Mouse (Mus musculus) ES-Bruce4 (cell line): ENCODE results near the gene Mosmo. TPM values are rescaled to one million over a fixed set of nuclear protein-coding genes. Genes with fewer than 3 reads are reported as not detected.

Experiments used
- H3K27ac ChIP-seq: 2 replicates; pipeline ENCODE4 v1.5.1; 2012; ENCODE audit warnings: low read length, inconsistent platforms; ENCODE audit not compliant: insufficient read depth
- H3K27me3 ChIP-seq: 2 replicates; pipeline ENCODE4 v1.6.1; 2012; ENCODE audit warnings: mild to moderate bottlenecking, low read length, inconsistent platforms; ENCODE audit not compliant: control insufficient read depth, poor library complexity, insufficient read depth, severe bottlenecking
- H3K36me3 ChIP-seq: 2 replicates; pipeline ENCODE4 v1.6.1; 2012; ENCODE audit warnings: inconsistent platforms, mild to moderate bottlenecking, low read length, moderate library complexity; ENCODE audit not compliant: control insufficient read depth, poor library complexity, insufficient read depth, severe bottlenecking
- H3K4me1 ChIP-seq: one replicate; pipeline ENCODE4 v1.8.1; 2011; ENCODE audit warnings: low read length; ENCODE audit not compliant: control insufficient read depth, insufficient read depth
- H3K4me3 ChIP-seq: 2 replicates; pipeline ENCODE4 v1.5.1; 2011; ENCODE audit warnings: low read depth, mild to moderate bottlenecking, low read length
- H3K9ac ChIP-seq: 2 replicates; pipeline ENCODE4 v1.6.1; 2012; ENCODE audit warnings: low read depth, mild to moderate bottlenecking, inconsistent platforms; ENCODE audit not compliant: poor library complexity, severe bottlenecking
- H3K9me3 ChIP-seq: replicated peaks from 2 replicates; pipeline ENCODE4 v1.6.1; 2012; ENCODE audit warnings: mild to moderate bottlenecking, low read length, inconsistent platforms; ENCODE audit not compliant: control insufficient read depth, poor library complexity, insufficient read depth, severe bottlenecking
- CTCF ChIP-seq: IDR thresholded peaks from one replicate; pipeline ENCODE4 v1.8.1; 2011; ENCODE audit warnings: low read depth, low read length
- EP300 ChIP-seq: IDR thresholded peaks from 2 replicates; pipeline ENCODE4 v1.6.1; 2011; ENCODE audit warnings: low read depth, low read length; ENCODE audit not compliant: insufficient read depth
- POLR2A ChIP-seq: IDR thresholded peaks from one replicate; pipeline ENCODE4 v1.8.1; 2011; ENCODE audit warnings: low read length; ENCODE audit not compliant: insufficient read depth
- polyA plus RNA-seq: library from polyadenylated mRNA; stranded (reverse); fragments of >200 nt; gene quantifications from 2 replicates; pipeline ENCODE4 v1.2.4, GENCODE M21; 2011; ENCODE audit warnings: low read depth; ENCODE audit not compliant: missing spikeins, insufficient read depth, insufficient read length

Mosmo gene
- polyA plus RNA-seq, 1 experiment = 35.7 TPM

DNA sequence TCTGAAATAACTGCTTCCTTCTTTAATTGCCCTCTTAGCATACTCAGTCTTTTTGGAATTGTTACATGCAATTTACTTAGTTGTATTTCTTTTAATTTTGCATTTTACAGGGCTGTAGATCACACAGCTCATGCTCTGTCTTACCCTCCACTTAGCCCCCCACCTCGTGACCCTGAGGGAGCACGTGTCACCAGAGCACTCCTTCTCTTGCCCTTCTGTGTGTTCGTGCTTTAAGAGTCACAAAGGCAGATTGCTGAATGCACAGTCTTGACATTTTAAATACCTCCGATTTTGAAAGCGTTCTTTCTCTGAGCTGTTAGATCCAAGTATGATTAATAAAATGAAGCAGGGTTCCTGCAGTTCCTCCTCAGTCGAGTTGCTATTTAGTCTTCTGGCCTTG, 17.8 kb downstream of the Mosmo start:
- H3K4me3 ChIP-seq = no peak overlapping the region
- TF ChIP-seq EP300 (no peak), CTCF (no peak), POLR2A (no peak)
- no peaks in the 10 kb centered on the region for H3K9me3 ChIP-seq
- no peaks in the 10 kb centered on the region for H3K27me3 ChIP-seq
- H3K36me3 ChIP-seq = no peaks in the 10 kb centered on the region
- H3K9ac ChIP-seq = no peak overlapping the region
- peaks cover 5% of the 10 kb centered on the region for H3K4me1 ChIP-seq
- peak overlapping the region; percentile 9; the same call in 1 of the 2 replicates for H3K27ac ChIP-seq

DNA sequence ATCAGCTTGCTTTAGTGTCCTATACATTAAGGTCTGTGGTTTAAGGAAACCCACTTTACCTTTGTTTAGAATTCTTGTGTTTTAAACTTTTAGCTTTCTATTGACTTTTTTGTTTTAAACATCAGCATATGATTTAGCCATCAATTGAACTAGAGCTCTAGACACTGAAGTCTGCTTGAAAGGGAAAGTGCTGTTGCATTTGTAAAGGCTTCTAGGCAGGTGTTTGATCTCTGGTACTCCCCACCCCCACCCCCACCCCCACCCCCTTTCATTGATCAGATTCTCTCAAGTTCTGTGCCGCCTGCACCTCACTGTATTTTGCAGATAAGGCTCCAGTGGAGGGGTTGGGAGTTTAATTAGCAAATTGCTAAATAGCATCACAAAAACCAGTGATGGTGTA, 18.2 kb downstream of the Mosmo start:
- Histone ChIP-seq H3K9me3 (no peaks in the 10 kb centered on the region), H3K9ac (no peak overlapping the region), H3K4me1 (peaks cover 5% of the 10 kb centered on the region), H3K4me3 (no peak overlapping the region), H3K36me3 (no peaks in the 10 kb centered on the region), H3K27ac (no peak overlapping the region; the same call in 1 of the 2 replicates), H3K27me3 (no peaks in the 10 kb centered on the region)
- TF ChIP-seq POLR2A = no peak
- TF ChIP-seq CTCF = no peak
- no peak for TF ChIP-seq EP300

DNA sequence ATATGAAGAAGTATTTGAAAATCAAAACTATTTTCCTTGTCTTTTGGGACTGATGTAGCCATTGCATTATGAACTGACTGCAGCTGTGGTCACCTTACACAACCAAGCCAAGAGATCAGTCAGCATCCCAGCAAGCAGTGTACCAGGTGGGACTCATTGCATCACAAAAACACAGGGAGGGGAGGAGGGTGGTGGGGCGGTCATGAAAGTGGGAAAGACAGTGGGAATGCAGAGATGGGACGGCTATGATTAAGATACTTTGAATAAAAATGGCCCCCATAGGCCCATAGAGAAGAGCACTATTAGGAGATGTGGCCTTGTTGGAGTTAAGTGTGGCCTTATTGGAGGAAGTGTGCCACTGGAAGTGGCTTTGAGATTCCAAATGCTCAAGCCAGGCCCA, 18.9 kb downstream of the Mosmo start:
- Histone ChIP-seq H3K4me1 (peaks cover 5% of the 10 kb centered on the region), H3K4me3 (no peak overlapping the region), H3K9ac (no peak overlapping the region), H3K9me3 (no peaks in the 10 kb centered on the region), H3K36me3 (no peaks in the 10 kb centered on the region), H3K27ac (no peak overlapping the region), H3K27me3 (no peaks in the 10 kb centered on the region)
- TF ChIP-seq POLR2A (no peak), EP300 (no peak), CTCF (no peak)

DNA sequence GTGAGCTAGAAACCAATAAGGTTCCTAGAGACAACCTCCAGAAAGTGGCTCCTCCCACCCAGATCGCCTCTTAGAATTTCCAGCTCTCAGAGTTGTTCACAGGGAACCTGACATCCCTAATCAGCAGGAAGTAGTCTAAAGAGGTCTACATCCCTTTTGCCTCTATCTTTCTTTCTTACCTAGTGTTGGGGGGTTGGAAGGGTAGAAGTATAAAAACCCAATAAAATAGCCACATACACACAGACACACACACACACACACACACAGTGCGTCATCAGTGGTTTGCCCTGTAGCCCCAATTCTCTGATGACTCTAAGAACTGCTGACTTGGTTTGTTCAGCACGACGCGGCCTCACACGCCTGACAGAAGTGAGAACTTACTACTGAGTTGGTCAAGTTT, 22.2 kb downstream of the Mosmo start:
- no peaks in the 10 kb centered on the region for H3K36me3 ChIP-seq
- no peaks in the 10 kb centered on the region for H3K9me3 ChIP-seq
- H3K4me1 ChIP-seq = peaks cover 5% of the 10 kb centered on the region
- H3K27ac ChIP-seq = no peak overlapping the region
- H3K4me3 ChIP-seq = no peak overlapping the region
- no peak overlapping the region for H3K9ac ChIP-seq
- TF ChIP-seq POLR2A = no peak
- no peak for TF ChIP-seq CTCF
- no peak for TF ChIP-seq EP300
- no peaks in the 10 kb centered on the region for H3K27me3 ChIP-seq

DNA sequence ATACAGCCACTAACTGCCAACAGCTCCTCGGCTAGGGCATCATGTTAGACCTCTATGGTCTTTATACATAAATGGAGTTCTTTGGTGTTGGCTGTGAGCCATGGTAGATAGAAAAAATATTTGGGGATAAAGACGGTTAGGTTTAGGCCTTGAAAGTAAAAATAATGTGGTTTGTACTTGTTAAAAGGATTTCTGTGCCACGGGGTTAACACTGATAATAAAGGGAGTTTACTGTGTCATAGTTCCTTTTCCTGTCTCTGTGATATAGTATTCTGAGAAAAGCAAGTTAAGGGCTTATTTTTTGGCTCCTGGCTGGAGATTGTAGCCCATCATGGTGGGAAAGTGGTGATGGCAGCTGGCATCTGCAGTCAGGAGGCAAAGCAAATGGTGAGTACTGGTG, 26.5 kb downstream of the Mosmo start:
- TF ChIP-seq CTCF = no peak
- TF ChIP-seq EP300 = no peak
- TF ChIP-seq POLR2A = no peak
- no peaks in the 10 kb centered on the region for H3K27me3 ChIP-seq
- H3K9ac ChIP-seq = no peak overlapping the region
- no peak overlapping the region for H3K4me3 ChIP-seq
- H3K4me1 ChIP-seq = no peaks in the 10 kb centered on the region
- H3K9me3 ChIP-seq = no peaks in the 10 kb centered on the region
- H3K36me3 ChIP-seq = no peaks in the 10 kb centered on the region
- H3K27ac ChIP-seq = no peak overlapping the region

DNA sequence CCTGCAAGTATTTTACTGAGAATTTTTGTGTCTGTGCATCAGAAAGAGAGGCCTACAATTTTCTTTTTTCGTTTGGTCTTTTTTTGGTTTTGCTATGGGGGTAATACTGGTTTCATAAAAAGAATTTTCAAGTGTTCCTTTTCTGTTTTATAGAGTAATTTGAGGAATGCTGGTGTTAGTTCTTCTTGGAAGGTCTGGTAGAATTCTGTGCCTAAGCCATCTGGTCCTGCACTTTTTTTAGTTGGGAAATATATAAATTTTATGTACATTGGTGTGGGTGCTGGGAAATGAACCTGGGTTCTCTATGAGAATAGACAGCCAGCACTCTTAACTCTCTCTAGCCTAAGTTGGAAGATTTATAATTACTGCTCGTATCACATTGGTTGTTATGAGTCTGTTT, 34.7 kb downstream of the Mosmo start:
- peaks cover 1% of the 10 kb centered on the region for H3K4me1 ChIP-seq
- H3K9ac ChIP-seq = no peak overlapping the region
- no peak overlapping the region for H3K27ac ChIP-seq
- TF ChIP-seq EP300 = no peak
- TF ChIP-seq CTCF = no peak
- TF ChIP-seq POLR2A = no peak
- no peaks in the 10 kb centered on the region for H3K27me3 ChIP-seq
- H3K9me3 ChIP-seq = no peaks in the 10 kb centered on the region
- no peaks in the 10 kb centered on the region for H3K36me3 ChIP-seq
- H3K4me3 ChIP-seq = no peak overlapping the region
